Mouse (Mus musculus) lung, postnatal 0 days (tissue): ENCODE data around the gene Gm5105. TPM values are rescaled to one million over a fixed set of nuclear protein-coding genes. Genes with fewer than 3 reads are reported as not detected.
A peak's percentile ranks its signal among the peaks of the same experiment; 100 is the strongest.

ENCODE experiments used
- ATAC-seq: fragments of 200-750 bp; cut with Nextera tagmentation; 2 replicates; pipeline ENCODE4 v1.8.0; 2017; ENCODE audit warnings: moderate library complexity
- DNase-seq: peaks from one replicate; pipeline ENCODE4 v3.0.0-alpha.2; 2016; ENCODE audit warnings: low spot score
- H3K27ac ChIP-seq: fragments of 300-500 bp; sonication (generic); 2 replicates; pipeline ENCODE4 v1.5.1; 2014; ENCODE audit warnings: antibody characterized with exemption, mild to moderate bottlenecking, low read length, mixed read lengths
- H3K27me3 ChIP-seq: fragments of 300-500 bp; sonication (generic); replicated peaks from 2 replicates; pipeline ENCODE4 v1.6.1; 2014; ENCODE audit warnings: low read length, mixed read lengths; ENCODE audit not compliant: insufficient read depth
- H3K36me3 ChIP-seq: fragments of 300-500 bp; sonication (generic); 2 replicates; pipeline ENCODE4 v1.6.1; 2014; ENCODE audit warnings: low read length, mixed read lengths; ENCODE audit not compliant: insufficient read depth
- H3K4me1 ChIP-seq: fragments of 300-500 bp; sonication (generic); 2 replicates; pipeline ENCODE4 v1.6.1; 2014; ENCODE audit warnings: antibody characterized with exemption, low read depth, low read length, mixed read lengths; ENCODE audit not compliant: insufficient read depth
- H3K4me2 ChIP-seq: fragments of 300-500 bp; sonication (generic); replicated peaks from 2 replicates; pipeline ENCODE4 v1.6.1; 2014; ENCODE audit warnings: low read depth, mild to moderate bottlenecking, low read length, moderate library complexity, mixed read lengths
- H3K4me3 ChIP-seq: fragments of 300-500 bp; sonication (generic); 2 replicates; pipeline ENCODE4 v1.5.1; 2014; ENCODE audit warnings: low read depth, low read length
- H3K9ac ChIP-seq: fragments of 300-500 bp; sonication (generic); replicated peaks from 2 replicates; pipeline ENCODE4 v1.6.1; 2014; ENCODE audit warnings: low read depth, mild to moderate bottlenecking
- H3K9me3 ChIP-seq: fragments of 300-500 bp; sonication (generic); 2 replicates; pipeline ENCODE4 v1.6.1; 2016; ENCODE audit warnings: low read length, mixed read lengths
- CTCF ChIP-seq: IDR thresholded peaks from 2 replicates; pipeline ENCODE4 v1.5.1; 2016; ENCODE audit warnings: antibody characterized with exemption, mild to moderate bottlenecking
- EP300 ChIP-seq: IDR thresholded peaks from 2 replicates; pipeline ENCODE4 v1.6.1; 2016; ENCODE audit warnings: antibody characterized with exemption, mild to moderate bottlenecking, control low read depth
- WGBS: fragments of 180-500 bp; shearing (Covaris S2); extraction: QIAGEN DNeasy Blood & Tissue Kit; methylation state at CpG from one replicate; pipeline ENCODE4 v1.1.7; 2014; 5-methylcytosine and 5-hydroxymethylcytosine counted together
- polyA plus RNA-seq: library from polyadenylated mRNA; unstranded; fragments of >200 nt; fragmentation: Nextera tagmentation; extraction: Ambion mirVana; gene quantifications from 2 replicates; pipeline ENCODE4 v1.2.1, GENCODE M21; 2015

The Gm5105 gene
- polyA plus RNA-seq, 1 experiment from 2014 or later = 0.07 TPM

DNA sequence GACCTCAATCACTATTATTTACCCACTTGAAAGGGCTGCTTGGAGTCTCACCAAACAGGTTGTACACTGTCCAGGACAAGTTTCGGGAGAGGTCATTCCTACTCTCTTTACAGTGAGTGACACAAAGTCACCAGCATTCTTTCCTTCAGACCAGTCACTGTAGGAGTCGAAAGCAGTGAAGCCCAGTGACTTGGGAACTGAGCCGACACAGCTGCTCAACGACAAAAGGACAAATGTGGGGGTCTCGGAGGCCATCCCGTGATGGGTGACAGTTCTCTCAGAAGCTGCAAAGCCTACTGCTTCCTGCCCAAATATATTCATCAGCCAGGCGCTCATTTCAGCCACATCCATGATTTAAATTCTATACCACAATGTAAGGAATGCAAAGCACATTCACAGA, 10.2 kb downstream of the Gm5105 start:
- peak; percentile 50 for ATAC-seq
- H3K4me2 ChIP-seq = no peak overlapping the region

GRCm38 (mm10) chr3:138053969-138054368, 13.2 kb downstream of the Gm5105 start:
- H3K4me1 ChIP-seq = peaks cover 5% of the 10 kb centered on the region; the same call in 1 of the 2 replicates
- no peaks in the 10 kb centered on the region for H3K9me3 ChIP-seq
- H3K36me3 ChIP-seq = no peaks in the 10 kb centered on the region
- ATAC-seq (peak; percentile 56), DNase-seq (peak; percentile 51)
- no peak overlapping the region for H3K9ac ChIP-seq
- H3K4me3 ChIP-seq = no peak overlapping the region
- H3K27me3 ChIP-seq = no peaks in the 10 kb centered on the region
- 8% methylated on average over 4 of the region's 4 CpGs for WGBS
- no peak overlapping the region for H3K27ac ChIP-seq
- TF ChIP-seq EP300 = no peak
- no peak for TF ChIP-seq CTCF
- no peak overlapping the region for H3K4me2 ChIP-seq

More for the DNA sequence above, 10.2 kb downstream of the Gm5105 start:
- TF ChIP-seq EP300 = no peak
- TF ChIP-seq CTCF = no peak
- no peak overlapping the region for H3K27ac ChIP-seq
- no peak for DNase-seq
- H3K9ac ChIP-seq = no peak overlapping the region
- H3K4me1 ChIP-seq = peaks cover 5% of the 10 kb centered on the region; the same call in 1 of the 2 replicates
- H3K9me3 ChIP-seq = no peaks in the 10 kb centered on the region
- H3K36me3 ChIP-seq = no peaks in the 10 kb centered on the region
- H3K27me3 ChIP-seq = no peaks in the 10 kb centered on the region
- WGBS = 40% methylated on average over 7 of the region's 7 CpGs
- no peak overlapping the region for H3K4me3 ChIP-seq

- Histone ChIP-seq H3K36me3 (no peaks in the 10 kb centered on the region), H3K9me3 (no peaks in the 10 kb centered on the region), H3K4me1 (peaks cover 5% of the 10 kb centered on the region; the same call in 1 of the 2 replicates), H3K27ac (no peak overlapping the region), H3K4me3 (no peak overlapping the region), H3K4me2 (no peak overlapping the region), H3K27me3 (no peaks in the 10 kb centered on the region), H3K9ac (no peak overlapping the region)
- 75% methylated on average over 3 of the region's 3 CpGs for WGBS
- TF ChIP-seq EP300 = no peak
- DNase-seq (no peak), ATAC-seq (no peak)
These were observed 15.8 kb downstream of the Gm5105 start for GRCm38 (mm10) chr3:138051431-138051830.

DNA sequence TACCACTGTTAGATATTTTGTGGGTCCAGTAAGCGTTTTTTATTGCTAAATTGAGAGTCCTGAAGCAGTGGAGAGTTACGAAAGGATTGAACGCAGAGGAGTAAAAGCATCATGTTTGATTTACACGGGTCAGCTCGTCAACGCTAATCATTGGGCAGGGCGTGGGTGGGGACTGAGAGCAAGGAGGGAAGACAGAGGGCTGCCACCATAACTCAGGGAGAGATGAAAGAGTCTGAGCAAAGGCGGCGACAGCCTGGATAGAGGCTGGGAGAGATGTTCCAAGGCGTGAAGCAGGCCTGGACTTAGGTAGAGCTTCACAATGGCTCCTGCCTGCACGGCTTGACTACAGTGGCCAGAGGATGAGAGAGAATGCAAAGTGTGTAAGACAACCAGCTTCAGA, 16.4 kb downstream of the Gm5105 start:
- DNase-seq (no peak), ATAC-seq (no peak)
- no peak overlapping the region for H3K4me2 ChIP-seq
- no peak overlapping the region for H3K27ac ChIP-seq
- peaks cover 5% of the 10 kb centered on the region; the same call in 1 of the 2 replicates for H3K4me1 ChIP-seq
- no peaks in the 10 kb centered on the region for H3K9me3 ChIP-seq
- TF ChIP-seq EP300 (no peak), CTCF (no peak)
- H3K36me3 ChIP-seq = no peaks in the 10 kb centered on the region
- WGBS = 78% methylated on average over 11 of the region's 11 CpGs
- no peak overlapping the region for H3K9ac ChIP-seq
- H3K27me3 ChIP-seq = no peaks in the 10 kb centered on the region
- H3K4me3 ChIP-seq = no peak overlapping the region

DNA sequence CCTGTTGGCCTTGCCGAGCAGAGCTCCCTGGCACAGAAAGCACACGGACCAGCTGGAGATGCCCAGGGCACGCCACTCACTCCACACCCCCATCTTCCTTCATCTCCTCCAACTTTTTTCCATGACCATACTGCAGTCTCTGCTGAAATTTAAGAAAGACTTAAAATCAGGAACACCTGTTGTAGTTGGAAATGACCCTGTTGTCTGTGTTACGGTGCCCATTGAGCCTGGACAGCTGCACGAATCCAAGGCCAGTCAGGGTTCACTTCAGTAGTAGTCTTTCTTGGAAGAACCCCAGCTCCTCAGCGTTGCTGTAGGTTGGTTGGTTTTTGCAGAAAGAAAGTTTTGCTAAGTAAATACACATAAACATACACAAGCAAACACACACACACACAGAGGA, 17.6 kb downstream of the Gm5105 start:
- TF ChIP-seq EP300 = no peak
- TF ChIP-seq CTCF = no peak
- Histone ChIP-seq H3K27me3 (no peaks in the 10 kb centered on the region), H3K27ac (no peak overlapping the region), H3K4me3 (no peak overlapping the region), H3K4me2 (no peak overlapping the region), H3K4me1 (peaks cover 5% of the 10 kb centered on the region; the same call in 1 of the 2 replicates), H3K9me3 (no peaks in the 10 kb centered on the region), H3K36me3 (no peaks in the 10 kb centered on the region), H3K9ac (no peak overlapping the region)
- 81% methylated on average over 6 of the region's 6 CpGs for WGBS
- DNase-seq = no peak
- ATAC-seq = no peak

DNA sequence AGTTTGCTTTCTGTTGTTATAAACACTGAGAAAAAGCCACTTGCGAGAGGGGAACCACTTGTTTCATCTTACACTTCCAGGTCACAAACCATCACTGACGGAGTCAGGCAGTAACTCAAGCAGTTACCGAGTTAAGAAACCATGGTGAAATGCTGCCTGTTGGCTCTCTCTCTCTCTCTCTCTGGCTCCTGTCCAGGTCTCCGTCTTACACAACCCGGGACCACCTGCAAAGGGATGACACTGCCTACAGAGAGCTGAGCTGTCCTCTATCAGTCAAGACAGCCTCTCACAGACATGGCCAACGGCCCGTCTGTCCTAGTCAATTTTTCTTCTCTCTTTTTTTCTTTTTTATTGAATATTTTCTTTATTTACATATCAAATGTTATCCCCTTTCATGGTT, 23.9 kb downstream of the Gm5105 start:
- TF ChIP-seq CTCF = no peak
- no peak for ATAC-seq

More for the DNA sequence above, 23.9 kb downstream of the Gm5105 start:
- Histone ChIP-seq H3K27ac (no peak overlapping the region), H3K27me3 (no peaks in the 10 kb centered on the region), H3K9ac (no peak overlapping the region), H3K4me3 (no peak overlapping the region), H3K9me3 (no peaks in the 10 kb centered on the region), H3K4me2 (no peak overlapping the region), H3K36me3 (no peaks in the 10 kb centered on the region), H3K4me1 (no peaks in the 10 kb centered on the region)
- DNase-seq = no peak
- 52% methylated on average over 7 of the region's 7 CpGs for WGBS
